Mouse (Mus musculus) liver, postnatal 0 days (tissue): ENCODE data around the gene Glt28d2.

Experiments used
- CTCF ChIP-seq: sonication (generic); IDR thresholded peaks from 2 replicates; pipeline ENCODE4 v1.5.1; 2016; ENCODE audit warnings: antibody characterized with exemption, low read depth
- EP300 ChIP-seq: IDR thresholded peaks from 2 replicates; pipeline ENCODE4 v1.6.1; 2016; ENCODE audit warnings: antibody characterized with exemption, low read depth, mild to moderate bottlenecking

DNA sequence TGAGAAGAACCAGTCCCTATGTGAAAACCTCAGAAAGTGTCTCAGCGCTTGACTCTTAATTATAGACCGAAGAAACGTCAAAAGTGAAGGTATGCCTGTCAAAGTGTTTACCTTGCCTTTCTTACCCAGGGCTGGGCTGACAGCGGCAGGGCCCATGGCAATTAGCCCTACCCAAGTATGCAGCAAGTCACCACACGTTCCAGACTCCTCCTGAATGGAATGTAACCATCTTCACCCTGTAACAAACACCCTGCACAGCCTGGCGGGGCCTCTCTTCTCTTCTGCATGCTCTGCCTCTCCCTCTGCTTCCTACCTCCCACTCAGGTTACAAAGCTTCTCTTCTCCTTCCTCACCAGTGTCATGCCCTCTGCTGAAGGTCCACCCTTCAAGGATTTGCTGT, 44.5 kb upstream of the Glt28d2 start:
- TF ChIP-seq CTCF (no peak), EP300 (no peak)
